Mouse (Mus musculus): Measurements from ENCODE around the gene Olfr1224-ps1. TPM values are rescaled to one million over a fixed set of nuclear protein-coding genes. Genes with fewer than 3 reads are reported as not detected.
"Not testable (repeated sequence)": the region's sequence is repeated elsewhere in the genome, so short reads cannot be mapped to it uniquely, and the experiment has no call there.

Olfr1224-ps1 gene
- not detected for polyA plus RNA-seq (2017; shearing (Covaris generic))

- not testable (repeated sequence) for ATAC-seq
These were observed at the start of gene Olfr1224-ps1 for GRCm38 (mm10) chr2:89163991-89164390. Olfr1224-ps1 (minus strand) TSS chr2:89164091.

DNA sequence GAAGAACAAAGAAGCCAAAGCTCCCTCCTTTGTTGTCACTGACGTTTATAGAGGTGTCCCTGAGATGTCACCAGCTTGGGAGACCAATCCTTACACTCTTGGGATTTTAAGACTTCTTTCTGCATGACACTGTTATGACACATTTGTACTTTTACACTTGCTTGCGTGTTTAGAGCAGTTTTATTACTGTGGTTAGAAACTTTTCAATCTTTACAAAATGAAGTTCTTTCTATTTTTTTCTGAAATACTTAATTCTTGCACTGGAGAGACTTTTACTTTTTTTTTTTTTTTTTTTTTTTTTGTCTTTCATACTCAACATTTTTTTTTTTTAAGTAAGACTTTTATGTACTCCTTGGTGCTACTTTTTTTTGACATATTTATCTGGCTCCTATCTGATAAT lies 36.1 kb upstream of the Olfr1224-ps1 start, which contains the start of gene Olfr1226:
TSS of gene Olfr1226 (minus strand) at position 101 of the 400 bp plus-strand sequence.
- no peak for ATAC-seq

DNA sequence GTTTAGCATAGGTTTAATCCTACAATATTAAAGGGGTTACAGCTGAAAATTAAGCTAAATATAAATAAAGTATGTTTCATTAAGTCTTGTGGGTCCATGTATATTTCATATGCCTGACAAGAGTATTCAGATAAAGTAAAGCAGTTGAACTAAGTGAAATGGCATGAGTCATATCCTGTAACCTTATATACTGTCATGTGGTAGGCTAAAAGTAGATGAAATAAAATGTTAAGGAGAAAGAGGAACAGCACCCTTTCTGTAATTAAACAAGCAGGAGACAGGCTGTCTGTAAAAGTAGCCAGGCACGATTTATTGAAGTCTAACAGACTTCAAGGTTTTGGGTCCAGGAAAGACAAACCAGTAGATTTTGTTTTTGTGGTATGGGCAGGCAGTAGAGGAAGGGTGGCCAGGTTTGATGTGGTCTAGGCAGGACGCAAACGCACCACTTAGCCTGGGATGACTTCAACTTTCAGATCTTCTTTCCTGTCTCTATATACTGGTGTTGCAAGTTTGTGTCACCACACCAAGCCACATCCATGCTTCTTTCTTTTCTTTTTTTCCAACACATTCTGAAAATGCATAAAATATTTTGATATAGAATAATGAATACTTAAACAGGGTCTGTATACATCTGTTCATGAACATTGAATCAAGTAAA lies 32.6 kb upstream of the Olfr1224-ps1 start:
- ATAC-seq = no peak

- ATAC-seq = no peak
These were observed 10.7 kb upstream of the Olfr1224-ps1 start, which contains the start of gene Olfr1225 for GRCm38 (mm10) chr2:89174569-89174968. Olfr1225 (minus strand) TSS chr2:89174669.

DNA sequence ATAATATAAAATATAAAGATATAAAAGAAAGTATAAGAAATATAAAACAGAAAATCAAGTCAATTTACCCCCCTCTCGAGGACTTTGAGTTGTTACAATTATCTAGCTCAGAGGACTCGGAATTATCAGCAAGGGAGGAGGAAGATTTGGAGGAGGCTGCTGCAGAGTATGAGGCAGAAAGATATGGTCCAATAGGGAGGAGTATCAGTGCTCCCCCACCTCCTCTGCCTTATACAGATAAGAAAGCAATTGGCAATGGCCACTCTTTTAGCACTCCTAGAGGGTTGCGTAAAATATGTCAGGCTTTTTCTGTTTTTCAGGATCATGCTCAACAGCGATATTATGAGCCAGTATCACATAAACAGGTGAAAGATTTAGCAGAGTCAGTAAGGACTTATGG lies 820 bp upstream of the Olfr1224-ps1 start:
- ATAC-seq = not testable (repeated sequence)

DNA sequence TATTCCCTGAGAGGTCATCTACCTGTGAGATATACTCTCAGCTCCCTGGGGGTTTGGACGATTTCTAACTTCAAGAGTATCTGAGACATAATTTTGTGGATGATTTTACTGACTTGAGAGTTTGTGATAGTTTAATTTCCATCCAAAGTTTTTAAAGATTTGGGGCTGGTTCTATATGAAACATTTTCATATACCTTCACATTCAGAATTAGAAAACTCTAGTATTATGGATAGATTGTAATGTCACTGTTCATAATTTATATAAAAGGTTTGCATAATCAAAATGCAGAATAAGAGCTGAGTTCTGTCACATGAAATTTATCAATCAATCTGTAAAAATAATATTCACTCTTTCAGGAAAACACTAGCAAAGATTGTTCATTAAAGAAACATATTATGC lies 12.4 kb downstream of the Olfr1224-ps1 start, which contains the start of gene Olfr1223:
TSS of gene Olfr1223 (minus strand) at position 101 of the 400 bp plus-strand sequence.
- no peak for ATAC-seq

- ATAC-seq = no peak
These were observed 30.9 kb downstream of the Olfr1224-ps1 start, which contains the start of gene Olfr1222 for GRCm38 (mm10) chr2:89132954-89133353. Olfr1222 (minus strand) TSS chr2:89133054.

DNA sequence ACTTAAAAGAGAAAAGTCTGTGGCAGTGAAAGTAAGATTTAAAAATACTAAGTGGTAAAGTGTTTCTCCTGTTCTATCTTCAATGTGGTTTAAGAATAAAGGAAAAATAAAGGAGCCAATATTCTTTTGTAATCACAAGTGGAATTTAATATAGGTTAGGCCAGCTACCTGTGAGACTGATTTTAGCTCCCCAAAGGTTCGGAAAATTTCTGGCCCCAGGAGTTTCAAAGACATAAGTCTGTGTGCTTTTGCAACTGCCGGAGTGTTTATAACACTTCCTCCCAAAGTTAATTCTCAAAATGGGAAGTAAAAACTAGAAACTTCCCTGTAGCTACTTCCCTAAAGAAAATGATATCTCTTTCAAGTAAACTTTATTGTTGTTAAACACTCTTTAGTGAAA lies 46.7 kb downstream of the Olfr1224-ps1 start, which contains the start of gene Olfr1221:
TSS of gene Olfr1221 (minus strand) at position 101 of the 400 bp plus-strand sequence.
- ATAC-seq = no peak

GRCm38 (mm10) chr2:89106735-89107134 lies 57.2 kb downstream of the Olfr1224-ps1 start, which contains the start of gene Olfr1220:
Olfr1220 (minus strand) TSS chr2:89106835.
- ATAC-seq = no peak

GRCm38 (mm10) chr2:89105651-89106050 lies 58.2 kb downstream of the Olfr1224-ps1 start:
- ATAC-seq = no peak

Other genes starting within 250 kb of the Olfr1224-ps1 start
- gene Olfr1209, start 248.9 kb downstream of the Olfr1224-ps1 start, polyA plus RNA-seq (2017; shearing (Covaris generic)) = not detected
- not detected for gene Olfr1211, start 226.0 kb downstream of the Olfr1224-ps1 start, polyA plus RNA-seq (2017; shearing (Covaris generic))
- not detected for gene Olfr1212, start 210.1 kb downstream of the Olfr1224-ps1 start, polyA plus RNA-seq (2017; shearing (Covaris generic))
- gene Gm13762, start 183.8 kb downstream of the Olfr1224-ps1 start, polyA plus RNA-seq (2017; shearing (Covaris generic)) = not detected
- not detected for gene Olfr1214, start 171.4 kb downstream of the Olfr1224-ps1 start, polyA plus RNA-seq (2017; shearing (Covaris generic))
- gene Olfr1215, start 157.1 kb downstream of the Olfr1224-ps1 start, polyA plus RNA-seq (2017; shearing (Covaris generic)) = not detected
- not detected for gene Olfr1216, start 145.8 kb downstream of the Olfr1224-ps1 start, polyA plus RNA-seq (2017; shearing (Covaris generic))
- not detected for gene Olfr1217, start 132.0 kb downstream of the Olfr1224-ps1 start, polyA plus RNA-seq (2017; shearing (Covaris generic))
- not detected for gene Olfr1218, start 102.9 kb downstream of the Olfr1224-ps1 start, polyA plus RNA-seq (2017; shearing (Covaris generic))
- gene Olfr1219, start 80.6 kb downstream of the Olfr1224-ps1 start, polyA plus RNA-seq (2017; shearing (Covaris generic)) = not detected
- not detected for gene Olfr1220, start 57.3 kb downstream of the Olfr1224-ps1 start, polyA plus RNA-seq (2017; shearing (Covaris generic))
- gene Olfr1221, start 46.8 kb downstream of the Olfr1224-ps1 start, polyA plus RNA-seq (2017; shearing (Covaris generic)) = not detected
- not detected for gene Olfr1222, start 31.0 kb downstream of the Olfr1224-ps1 start, polyA plus RNA-seq (2017; shearing (Covaris generic))
- gene Olfr1223, start 12.5 kb downstream of the Olfr1224-ps1 start, polyA plus RNA-seq (2017; shearing (Covaris generic)) = not detected
- gene Olfr1225, start 10.6 kb upstream of the Olfr1224-ps1 start, polyA plus RNA-seq (2017; shearing (Covaris generic)) = under 1 TPM in 1 of 3 experiments, not detected in 2; 0.13 TPM
- not detected for gene Olfr1226, start 36.0 kb upstream of the Olfr1224-ps1 start, polyA plus RNA-seq (2017; shearing (Covaris generic))
- not detected for gene Olfr1228, start 90.0 kb upstream of the Olfr1224-ps1 start, polyA plus RNA-seq (2017; shearing (Covaris generic))
- not detected for gene Olfr1229, start 123.9 kb upstream of the Olfr1224-ps1 start, polyA plus RNA-seq (2017; shearing (Covaris generic))
- gene Olfr1230, start 133.2 kb upstream of the Olfr1224-ps1 start, polyA plus RNA-seq (2017; shearing (Covaris generic)) = not detected
- gene Olfr1231, start 143.0 kb upstream of the Olfr1224-ps1 start, polyA plus RNA-seq (2017; shearing (Covaris generic)) = not detected
- not detected for gene Olfr1232, start 165.6 kb upstream of the Olfr1224-ps1 start, polyA plus RNA-seq (2017; shearing (Covaris generic))
- not detected for gene Olfr1233, start 178.3 kb upstream of the Olfr1224-ps1 start, polyA plus RNA-seq (2017; shearing (Covaris generic))
- gene Olfr1234, start 200.8 kb upstream of the Olfr1224-ps1 start, polyA plus RNA-seq (2017; shearing (Covaris generic)) = not detected
- gene Olfr1238, start 245.6 kb upstream of the Olfr1224-ps1 start, polyA plus RNA-seq (2017; shearing (Covaris generic)) = under 1 TPM in 1 of 3 experiments, not detected in 2; 0.48 TPM